Mouse (Mus musculus): ENCODE data around the gene Krt15. TPM values are rescaled to one million over a fixed set of nuclear protein-coding genes. Genes with fewer than 3 reads are reported as not detected.

Gene Krt15
- polyA plus RNA-seq, 1 experiment from 2014 or later, result 1.0 TPM

DNA sequence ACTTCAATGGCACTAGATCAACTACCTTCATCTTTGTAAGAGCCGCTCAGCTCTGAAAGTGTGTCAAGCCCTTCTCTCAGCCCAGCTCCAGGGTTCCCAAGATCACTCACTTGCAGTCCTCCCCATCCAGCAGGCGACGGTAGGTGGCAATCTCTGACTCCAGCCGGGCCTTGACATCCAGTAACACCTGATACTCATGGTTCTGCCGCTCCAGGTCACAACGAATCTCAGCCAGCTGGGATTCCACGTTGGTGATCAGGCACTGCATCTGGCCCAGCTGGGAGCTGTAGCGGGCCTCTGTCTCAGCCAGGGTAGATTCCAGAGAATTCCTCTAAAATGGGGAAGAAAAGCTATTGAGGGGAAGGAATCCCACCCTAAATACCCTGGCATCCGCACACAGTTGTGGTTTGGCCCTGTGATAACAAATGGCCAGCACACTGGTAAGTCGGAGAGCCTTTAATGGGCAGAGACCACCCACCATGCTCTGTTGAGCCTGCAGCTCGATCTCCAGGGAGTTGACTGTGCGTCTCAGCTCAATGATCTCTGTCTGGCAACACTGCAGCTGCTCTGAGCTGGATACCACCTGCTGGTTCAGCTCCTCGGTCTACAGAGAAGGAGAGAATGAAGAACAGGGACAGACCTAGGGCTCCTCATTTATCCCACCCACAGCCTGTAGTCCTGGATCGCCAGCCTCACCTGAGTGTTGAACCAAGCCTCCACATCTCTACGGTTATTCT lies 32.9 kb downstream of the Krt15 start:
- 67% methylated on average over 15 of the region's 15 CpGs for WGBS
- Histone ChIP-seq H3K9ac (ENCODE audit: low read depth, low read length) (no peak overlapping the region), H3K9me3 (ENCODE audit: control insufficient read depth, low read length) (no peaks in the 10 kb centered on the region), H3K4me1 (ENCODE audit: control insufficient read depth, insufficient read depth, low read depth, low read length) (no peaks in the 10 kb centered on the region), H3K27me3 (replicated peaks; ENCODE audit: control insufficient read depth, insufficient read depth, low read length) (no peaks in the 10 kb centered on the region), H3K27ac (ENCODE audit: low read depth, low read length) (no peak overlapping the region), H3K4me2 (ENCODE audit: low read length) (no peak overlapping the region), H3K36me3 (ENCODE audit: control insufficient read depth, insufficient read depth, low read length) (no peaks in the 10 kb centered on the region), H3K4me3 (ENCODE audit: low read length) (no peak overlapping the region)
- ATAC-seq, result no peak

DNA sequence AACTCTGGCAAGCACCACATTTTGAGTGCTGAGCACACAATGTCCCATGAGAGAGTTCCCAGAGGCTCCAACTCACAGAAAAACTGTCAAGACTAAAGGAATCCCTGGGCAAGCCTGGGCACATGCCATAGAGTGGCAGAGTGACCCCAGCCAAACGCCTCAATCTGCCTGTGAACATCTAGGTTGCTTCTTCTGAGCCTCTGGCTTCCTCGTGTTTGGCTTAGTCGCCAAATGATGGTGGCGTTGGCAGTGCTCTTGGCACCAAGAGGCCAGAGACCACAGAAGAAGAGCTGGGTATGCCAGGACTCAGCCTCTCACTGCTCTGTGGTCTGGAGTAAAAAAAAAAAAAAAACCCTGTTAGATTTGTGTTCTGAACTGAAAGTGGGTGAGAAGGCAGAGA lies 35.3 kb downstream of the Krt15 start:
- no peaks in the 10 kb centered on the region for H3K36me3 ChIP-seq (ENCODE audit: control insufficient read depth, insufficient read depth, low read length)
- H3K9me3 ChIP-seq (ENCODE audit: control insufficient read depth, low read length), result no peaks in the 10 kb centered on the region
- no peaks in the 10 kb centered on the region for H3K4me1 ChIP-seq (ENCODE audit: control insufficient read depth, insufficient read depth, low read depth, low read length)
- no peak overlapping the region for H3K27ac ChIP-seq (ENCODE audit: low read depth, low read length)
- no peak for ATAC-seq
- WGBS, result 85% methylated on average over 4 of the region's 4 CpGs
- no peaks in the 10 kb centered on the region for H3K27me3 ChIP-seq (replicated peaks; ENCODE audit: control insufficient read depth, insufficient read depth, low read length)
- no peak overlapping the region for H3K4me2 ChIP-seq (ENCODE audit: low read length)
- H3K4me3 ChIP-seq (ENCODE audit: low read length), result no peak overlapping the region
- H3K9ac ChIP-seq (ENCODE audit: low read depth, low read length), result no peak overlapping the region

DNA sequence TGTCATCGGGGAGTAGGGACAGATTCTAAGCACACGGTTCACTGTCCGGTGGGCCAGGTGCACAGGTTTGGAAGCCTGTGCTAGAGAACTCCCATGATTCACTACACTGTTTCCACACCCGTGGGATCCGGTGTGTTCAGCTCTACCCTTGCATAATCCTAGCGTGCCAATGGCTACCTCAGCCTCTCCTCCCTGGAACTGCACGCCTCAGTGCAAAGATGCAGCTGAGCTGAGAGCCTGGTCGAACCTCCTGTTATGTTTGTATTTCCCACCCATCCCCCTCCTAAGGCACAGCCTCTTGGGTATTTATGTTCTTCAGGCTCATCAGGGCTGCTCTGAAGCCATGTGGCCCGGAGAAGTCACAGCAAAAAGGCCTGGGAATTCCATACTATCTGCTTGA lies 37.9 kb downstream of the Krt15 start:
- Histone ChIP-seq H3K4me1 (ENCODE audit: control insufficient read depth, insufficient read depth, low read depth, low read length) (no peaks in the 10 kb centered on the region), H3K27me3 (replicated peaks; ENCODE audit: control insufficient read depth, insufficient read depth, low read length) (no peaks in the 10 kb centered on the region), H3K9me3 (ENCODE audit: control insufficient read depth, low read length) (no peaks in the 10 kb centered on the region), H3K4me2 (ENCODE audit: low read length) (no peak overlapping the region), H3K9ac (ENCODE audit: low read depth, low read length) (no peak overlapping the region), H3K36me3 (ENCODE audit: control insufficient read depth, insufficient read depth, low read length) (no peaks in the 10 kb centered on the region), H3K27ac (ENCODE audit: low read depth, low read length) (no peak overlapping the region), H3K4me3 (ENCODE audit: low read length) (no peak overlapping the region)
- ATAC-seq, result no peak
- WGBS, result 76% methylated on average over 9 of the region's 9 CpGs

DNA sequence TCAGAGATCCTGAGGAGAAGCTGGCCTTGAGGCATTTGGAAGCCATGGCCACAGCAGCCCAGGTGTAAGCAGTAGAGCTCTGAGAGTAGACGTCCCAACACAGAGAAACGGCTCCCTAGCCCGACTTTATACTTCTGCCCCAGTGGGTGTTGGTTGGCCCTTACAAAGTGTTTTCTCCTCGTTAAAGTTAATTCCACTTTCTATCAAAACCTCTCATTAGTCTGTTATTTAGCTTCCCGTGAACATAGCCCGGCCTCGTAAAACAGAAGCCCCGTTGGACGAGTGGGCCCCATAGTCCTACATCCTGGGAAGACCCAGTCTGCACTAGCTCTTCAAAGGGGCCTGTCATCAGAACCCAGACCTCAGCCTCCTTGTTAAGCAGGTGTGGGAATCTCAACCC lies 39.6 kb downstream of the Krt15 start, which contains the start of gene Krt35:
Gene Krt35 (minus strand): TSS at position 101 of the 400 bp plus-strand sequence.
- Histone ChIP-seq H3K9me3 (ENCODE audit: control insufficient read depth, low read length) (no peaks in the 10 kb centered on the region), H3K27ac (ENCODE audit: low read depth, low read length) (no peak within 1 kb of the TSS), H3K9ac (ENCODE audit: low read depth, low read length) (no peak within 1 kb of the TSS), H3K4me3 (ENCODE audit: low read length) (no peak within 1 kb of the TSS), H3K27me3 (replicated peaks; ENCODE audit: control insufficient read depth, insufficient read depth, low read length) (no peaks in the 10 kb centered on the region), H3K36me3 (ENCODE audit: control insufficient read depth, insufficient read depth, low read length) (no peaks in the 10 kb centered on the region), H3K4me2 (ENCODE audit: low read length) (no peak within 1 kb of the TSS), H3K4me1 (ENCODE audit: control insufficient read depth, insufficient read depth, low read depth, low read length) (no peaks in the 10 kb centered on the region)
- 84% methylated on average over 9 of the region's 9 CpGs for WGBS
- ATAC-seq, result no peak

DNA sequence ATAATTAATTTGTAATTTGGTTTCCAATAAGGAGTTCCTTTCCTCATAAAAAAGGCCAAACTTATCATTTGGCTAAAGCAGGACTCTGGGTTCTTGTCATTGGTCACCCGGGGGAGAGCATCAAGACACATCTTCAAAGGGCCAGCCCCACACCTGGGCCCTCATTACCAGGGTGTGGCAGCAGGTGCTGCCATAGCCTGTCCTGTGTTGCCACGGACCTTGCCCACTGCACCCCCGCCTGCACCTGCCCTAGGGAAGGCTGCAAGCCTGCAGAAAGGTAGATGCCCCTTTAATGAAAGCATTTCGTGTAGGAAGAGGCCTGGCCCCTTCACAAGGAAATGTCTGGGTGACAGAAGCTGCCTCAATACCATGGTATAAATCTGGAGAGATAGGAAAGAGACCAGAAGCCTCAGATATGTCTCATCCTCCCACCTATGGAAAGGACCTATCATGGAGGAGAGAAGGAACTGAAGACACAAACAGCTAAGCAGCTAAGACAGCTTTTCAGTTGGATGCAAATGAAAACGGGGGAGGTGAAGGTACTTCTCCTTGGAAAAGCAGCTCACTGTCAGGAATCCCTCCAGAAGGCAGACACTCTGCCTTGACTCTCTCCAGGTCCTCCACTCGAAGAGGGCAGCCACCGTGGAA lies 47.2 kb downstream of the Krt15 start:
- Histone ChIP-seq H3K4me1 (ENCODE audit: control insufficient read depth, insufficient read depth, low read depth, low read length) (no peaks in the 10 kb centered on the region), H3K36me3 (ENCODE audit: control insufficient read depth, insufficient read depth, low read length) (no peaks in the 10 kb centered on the region), H3K9me3 (ENCODE audit: control insufficient read depth, low read length) (no peaks in the 10 kb centered on the region; the same call in 1 of the 2 replicates), H3K9ac (ENCODE audit: low read depth, low read length) (no peak overlapping the region), H3K4me2 (ENCODE audit: low read length) (no peak overlapping the region), H3K27me3 (replicated peaks; ENCODE audit: control insufficient read depth, insufficient read depth, low read length) (no peaks in the 10 kb centered on the region), H3K4me3 (ENCODE audit: low read length) (no peak overlapping the region), H3K27ac (ENCODE audit: low read depth, low read length) (no peak overlapping the region)
- no peak for ATAC-seq
- WGBS, result 68% methylated on average over 7 of the region's 7 CpGs

DNA sequence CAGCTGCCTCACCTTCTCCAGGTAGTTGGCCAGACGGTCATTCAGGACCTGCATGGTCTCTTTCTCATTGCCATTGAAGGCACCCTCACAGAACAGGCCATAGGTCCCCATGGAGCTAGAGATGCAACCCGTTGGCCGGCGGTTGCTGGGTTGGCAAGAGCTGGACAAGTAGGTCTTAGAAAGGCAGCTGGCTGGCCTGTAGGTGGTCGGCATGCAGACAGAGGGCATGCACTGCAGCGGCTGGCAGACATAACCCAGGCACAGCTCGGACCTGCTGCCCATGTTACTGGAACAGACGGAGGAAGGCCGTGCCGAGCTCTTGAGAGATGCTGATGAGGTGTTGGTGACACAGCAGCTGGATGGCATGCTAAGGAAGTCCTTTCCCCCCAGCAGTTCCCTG lies 47.9 kb downstream of the Krt15 start, which contains the start of gene Krt32:
Gene Krt32 (minus strand): TSS at position 366 of the 400 bp plus-strand sequence.
- no peak within 1 kb of the TSS for H3K4me2 ChIP-seq (ENCODE audit: low read length)
- WGBS, result 91% methylated on average over 10 of the region's 10 CpGs
- no peaks in the 10 kb centered on the region for H3K36me3 ChIP-seq (ENCODE audit: control insufficient read depth, insufficient read depth, low read length)
- H3K4me1 ChIP-seq (ENCODE audit: control insufficient read depth, insufficient read depth, low read depth, low read length), result no peaks in the 10 kb centered on the region
- H3K27ac ChIP-seq (ENCODE audit: low read depth, low read length), result no peak within 1 kb of the TSS
- ATAC-seq, result no peak
- H3K4me3 ChIP-seq (ENCODE audit: low read length), result no peak within 1 kb of the TSS
- no peaks in the 10 kb centered on the region; the same call in 1 of the 2 replicates for H3K9me3 ChIP-seq (ENCODE audit: control insufficient read depth, low read length)
- no peak within 1 kb of the TSS for H3K9ac ChIP-seq (ENCODE audit: low read depth, low read length)
- H3K27me3 ChIP-seq (replicated peaks; ENCODE audit: control insufficient read depth, insufficient read depth, low read length), result no peaks in the 10 kb centered on the region

Other genes with a start within 250 kb of the Krt15 start
- gene Krtap31-1, start 228.0 kb downstream of the Krt15 start, polyA plus RNA-seq (2015; fragmentation: Nextera tagmentation; extraction: Ambion mirVana), result not detected in 2 replicates
- gene Gm11565, start 221.2 kb downstream of the Krt15 start, polyA plus RNA-seq (2015; fragmentation: Nextera tagmentation; extraction: Ambion mirVana), result not detected in 2 replicates
- not detected in 2 replicates for gene Krtap31-2, start 199.6 kb downstream of the Krt15 start, polyA plus RNA-seq (2015; fragmentation: Nextera tagmentation; extraction: Ambion mirVana)
- gene Krtap9-5, start 187.5 kb downstream of the Krt15 start, polyA plus RNA-seq (2015; fragmentation: Nextera tagmentation; extraction: Ambion mirVana), result not detected in 2 replicates
- gene Krtap29-1, start 156.9 kb downstream of the Krt15 start, polyA plus RNA-seq (2015; fragmentation: Nextera tagmentation; extraction: Ambion mirVana), result not detected in 2 replicates
- 0.15 TPM in 1 of 2 replicates, not detected in the other for gene Krtap16-1, start 149.3 kb downstream of the Krt15 start, polyA plus RNA-seq (2015; fragmentation: Nextera tagmentation; extraction: Ambion mirVana)
- 1.1 and 1.7 TPM in 2 replicates for gene Krtap17-1, start 141.9 kb downstream of the Krt15 start, polyA plus RNA-seq (2015; fragmentation: Nextera tagmentation; extraction: Ambion mirVana)
- gene Krt33a, start 119.7 kb downstream of the Krt15 start, polyA plus RNA-seq (2015; fragmentation: Nextera tagmentation; extraction: Ambion mirVana), result not detected in 2 replicates
- 0.12 and 0.13 TPM in 2 replicates for gene Krt33b, start 106.1 kb downstream of the Krt15 start, polyA plus RNA-seq (2015; fragmentation: Nextera tagmentation; extraction: Ambion mirVana)
- gene Krt34, start 94.4 kb downstream of the Krt15 start, polyA plus RNA-seq (2015; fragmentation: Nextera tagmentation; extraction: Ambion mirVana), result not detected in 2 replicates
- not detected in 2 replicates for gene Krt31, start 85.4 kb downstream of the Krt15 start, polyA plus RNA-seq (2015; fragmentation: Nextera tagmentation; extraction: Ambion mirVana)
- not detected in 2 replicates for gene Krt32, start 47.7 kb downstream of the Krt15 start, polyA plus RNA-seq (2015; fragmentation: Nextera tagmentation; extraction: Ambion mirVana)
- gene Krt35, start 39.7 kb downstream of the Krt15 start, polyA plus RNA-seq (2015; fragmentation: Nextera tagmentation; extraction: Ambion mirVana), result not detected in 2 replicates
- not detected in 2 replicates for gene Krt36, start 30.3 kb downstream of the Krt15 start, polyA plus RNA-seq (2015; fragmentation: Nextera tagmentation; extraction: Ambion mirVana)
- 0.09 and 0.26 TPM in 2 replicates for gene Krt13, start 14.4 kb downstream of the Krt15 start, polyA plus RNA-seq (2015; fragmentation: Nextera tagmentation; extraction: Ambion mirVana)
- 2.3 and 3.0 TPM in 2 replicates for gene Krt19, start 12.7 kb upstream of the Krt15 start, polyA plus RNA-seq (2015; fragmentation: Nextera tagmentation; extraction: Ambion mirVana)
- 0.08 TPM in 1 of 2 replicates, not detected in the other for gene Krt9, start 57.3 kb upstream of the Krt15 start, polyA plus RNA-seq (2015; fragmentation: Nextera tagmentation; extraction: Ambion mirVana)
- gene Krt14, start 71.6 kb upstream of the Krt15 start, polyA plus RNA-seq (2015; fragmentation: Nextera tagmentation; extraction: Ambion mirVana), result 0.55 TPM in 1 of 2 replicates, not detected in the other
- gene Krt16, start 113.0 kb upstream of the Krt15 start, polyA plus RNA-seq (2015; fragmentation: Nextera tagmentation; extraction: Ambion mirVana), result not detected in 2 replicates
- gene Krt17, start 125.1 kb upstream of the Krt15 start, polyA plus RNA-seq (2015; fragmentation: Nextera tagmentation; extraction: Ambion mirVana), result 0.36 and 0.70 TPM in 2 replicates
- not detected in 2 replicates for gene Krt42, start 133.9 kb upstream of the Krt15 start, polyA plus RNA-seq (2015; fragmentation: Nextera tagmentation; extraction: Ambion mirVana)
- gene Eif1, start 184.0 kb upstream of the Krt15 start, polyA plus RNA-seq (2015; fragmentation: Nextera tagmentation; extraction: Ambion mirVana), result 1,208 and 1,248 TPM in 2 replicates
- 0.52 TPM in 1 of 2 replicates, not detected in the other for gene Gast, start 198.5 kb upstream of the Krt15 start, polyA plus RNA-seq (2015; fragmentation: Nextera tagmentation; extraction: Ambion mirVana)
- 316 and 333 TPM in 2 replicates for gene Hap1, start 220.2 kb upstream of the Krt15 start, polyA plus RNA-seq (2015; fragmentation: Nextera tagmentation; extraction: Ambion mirVana)